Mouse (Mus musculus) urinary bladder, postnatal 4 days (tissue): Measurements from ENCODE around the gene Dock4.

Experiments used
- DNase-seq, 2 experiments: peaks; one replicate each; pipeline ENCODE4 v3.0.0; 2021 to 2022; ENCODE audit warnings: low spot score in 2 of 2

Gene Dock4

DNA sequence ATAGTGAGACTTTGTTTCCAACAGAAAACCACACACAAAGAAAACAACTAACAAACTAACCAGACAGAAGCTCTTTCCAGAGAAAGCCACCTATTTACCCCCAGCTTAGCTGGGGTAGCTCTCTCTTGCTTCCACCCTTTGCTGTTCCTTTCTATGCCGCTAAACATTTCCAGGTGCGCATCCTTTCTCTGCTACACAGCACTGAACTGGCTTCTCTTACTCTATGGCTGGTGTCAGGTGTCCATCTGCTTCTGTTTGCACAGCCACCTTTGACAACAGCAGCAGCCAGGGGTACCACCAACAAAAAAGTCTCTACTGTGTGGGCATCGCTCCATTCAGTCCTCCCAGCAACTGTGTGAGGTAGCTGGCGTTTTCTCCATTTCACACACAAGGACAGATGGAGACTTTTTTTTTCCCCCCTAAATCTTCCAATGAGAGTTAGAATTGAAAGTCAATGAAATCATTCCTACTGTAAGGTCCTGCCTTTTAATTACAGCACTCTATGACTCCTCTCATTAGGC, 122.7 kb downstream of the Dock4 start:
- no peak for DNase-seq

GRCm38 (mm10) chr12:40568971-40569968, 123.5 kb downstream of the Dock4 start:
- no peak for DNase-seq

- DNase-seq, result no peak
Measured at GRCm38 (mm10) chr12:40570250-40570649, 124.5 kb downstream of the Dock4 start.

DNA sequence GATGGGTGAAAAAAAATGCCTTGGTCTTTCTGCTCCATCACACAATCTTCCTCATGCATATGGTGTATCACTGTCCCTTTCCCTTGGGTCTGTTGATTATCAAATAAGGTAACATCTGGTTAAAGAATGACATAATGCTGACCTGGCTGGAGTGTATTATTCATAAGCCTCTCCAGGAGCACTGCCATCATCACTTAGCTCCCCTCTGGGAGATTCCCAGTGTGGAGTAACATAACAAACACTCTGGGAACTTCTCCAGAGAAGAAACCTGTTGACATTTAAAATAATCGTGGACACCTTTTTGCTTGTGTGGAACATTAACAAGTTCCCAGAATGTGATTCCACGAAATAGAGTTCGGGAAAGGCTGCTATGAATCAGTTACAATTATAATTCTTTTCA, 128.3 kb downstream of the Dock4 start:
- DNase-seq, result no peak

DNA sequence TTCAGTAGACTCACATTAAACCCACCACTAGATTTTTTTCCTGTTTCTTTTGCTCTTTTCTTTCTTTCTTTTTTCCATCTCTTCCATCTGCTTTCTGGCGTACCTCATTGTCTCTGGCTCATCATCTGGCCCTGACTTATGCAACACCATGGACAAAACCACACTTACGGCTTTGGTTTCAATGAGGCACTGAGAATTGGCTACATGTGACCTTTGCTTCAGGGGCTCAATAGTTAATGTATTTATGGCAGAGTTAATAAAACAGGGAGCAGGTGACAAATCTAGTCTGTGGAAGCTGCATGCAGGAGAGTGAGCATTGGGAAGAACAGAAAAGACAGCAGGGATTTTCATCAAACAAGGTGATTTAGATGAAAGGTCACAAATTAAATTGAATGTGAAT, 131.0 kb downstream of the Dock4 start:
- no peak for DNase-seq

- DNase-seq, result no peak
Measured at GRCm38 (mm10) chr12:40580351-40580750, 134.6 kb downstream of the Dock4 start.

- no peak for DNase-seq
Measured at GRCm38 (mm10) chr12:40581037-40581436, 135.3 kb downstream of the Dock4 start.

DNA sequence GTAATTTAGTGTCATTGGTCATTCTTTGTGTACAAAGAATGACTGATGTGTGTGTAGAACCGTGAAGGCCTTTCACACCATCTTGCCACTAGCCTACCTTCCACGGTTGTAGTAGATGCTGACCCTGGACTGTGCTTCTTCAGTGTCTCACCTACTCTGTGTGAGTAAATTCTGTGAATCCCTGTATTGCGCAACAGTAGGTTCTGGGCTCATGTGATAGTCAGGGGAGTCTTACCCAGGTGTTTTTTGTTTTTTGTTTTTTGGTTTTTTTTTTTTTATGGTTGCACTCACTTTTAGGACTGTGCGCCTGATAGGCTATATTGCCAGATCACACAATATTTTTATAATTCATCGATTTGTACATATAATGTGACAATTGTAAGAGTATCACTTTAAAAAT, 136.3 kb downstream of the Dock4 start:
- DNase-seq, result no peak

- DNase-seq, result no peak
Measured at GRCm38 (mm10) chr12:40584526-40585289, 139.0 kb downstream of the Dock4 start.

DNA sequence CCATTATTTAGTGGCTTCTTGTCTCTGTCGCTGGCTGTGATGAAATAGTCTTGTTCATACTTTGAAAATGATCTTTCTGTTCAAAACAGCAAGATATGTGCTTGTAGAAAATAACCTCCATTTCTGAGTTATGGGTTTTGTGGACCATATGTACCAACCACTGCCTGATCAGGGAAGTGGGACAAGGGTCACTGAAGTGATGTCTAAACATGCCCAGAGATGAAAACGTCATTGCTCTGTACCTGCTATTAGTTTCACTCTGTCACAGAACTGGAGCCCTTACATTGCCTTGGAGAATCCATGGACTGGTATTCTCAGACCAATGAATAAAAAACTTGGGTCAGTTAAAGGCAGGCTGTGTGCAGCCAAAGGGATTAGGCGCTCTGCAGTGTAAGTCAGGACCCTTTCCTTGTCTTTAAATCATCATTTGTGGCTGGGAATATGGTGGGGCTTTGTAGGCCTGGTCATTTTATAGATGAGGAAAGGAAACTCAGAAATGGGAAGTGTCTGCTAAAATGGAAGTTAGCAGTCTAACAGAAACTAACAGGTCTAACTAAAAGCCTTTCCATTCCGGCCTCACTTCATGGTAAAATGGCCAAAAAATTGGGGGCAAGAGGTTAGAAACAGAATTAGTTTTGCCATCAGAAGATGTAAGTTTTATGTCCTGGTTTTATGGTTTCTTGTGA, 139.8 kb downstream of the Dock4 start:
- DNase-seq, result no peak

DNA sequence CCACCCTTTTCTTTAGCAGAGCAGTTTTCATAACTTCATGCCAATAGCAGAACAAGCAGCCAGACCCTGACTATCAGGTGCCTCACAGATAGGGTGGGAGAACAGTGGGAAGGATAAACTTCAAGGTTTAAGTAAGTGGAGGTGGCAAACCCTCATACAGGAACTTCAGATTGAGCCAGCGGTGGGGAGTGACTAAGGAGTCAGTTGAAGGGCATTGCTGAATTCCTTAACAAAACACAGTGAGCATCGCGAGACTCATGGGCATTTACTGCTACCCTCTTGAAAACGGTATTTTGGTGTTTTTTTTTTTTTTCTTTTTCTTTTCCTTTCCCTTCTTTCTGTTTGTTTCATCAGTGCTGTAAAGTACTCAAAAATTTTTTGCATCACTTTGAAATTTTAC, 148.4 kb downstream of the Dock4 start:
- no peak for DNase-seq

DNA sequence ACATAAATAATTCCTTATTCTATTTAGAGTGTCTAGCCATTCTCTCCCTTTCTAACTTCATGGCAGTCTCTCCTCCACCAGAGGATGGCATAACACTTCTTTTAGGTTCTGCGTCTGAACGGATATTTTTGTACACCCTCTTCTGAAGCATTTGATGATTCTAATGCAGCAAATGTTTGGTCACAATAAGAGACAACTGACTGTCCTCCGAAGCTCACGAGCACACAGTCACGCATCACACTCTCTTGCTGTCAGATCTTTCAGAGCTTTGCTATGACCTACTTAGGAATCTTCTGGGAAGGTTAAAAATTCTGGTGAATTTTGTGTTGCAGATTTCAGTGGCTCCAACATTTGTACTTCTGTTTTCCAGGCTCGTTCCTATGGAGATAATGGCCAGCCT, 149.7 kb downstream of the Dock4 start:
- no peak for DNase-seq

DNA sequence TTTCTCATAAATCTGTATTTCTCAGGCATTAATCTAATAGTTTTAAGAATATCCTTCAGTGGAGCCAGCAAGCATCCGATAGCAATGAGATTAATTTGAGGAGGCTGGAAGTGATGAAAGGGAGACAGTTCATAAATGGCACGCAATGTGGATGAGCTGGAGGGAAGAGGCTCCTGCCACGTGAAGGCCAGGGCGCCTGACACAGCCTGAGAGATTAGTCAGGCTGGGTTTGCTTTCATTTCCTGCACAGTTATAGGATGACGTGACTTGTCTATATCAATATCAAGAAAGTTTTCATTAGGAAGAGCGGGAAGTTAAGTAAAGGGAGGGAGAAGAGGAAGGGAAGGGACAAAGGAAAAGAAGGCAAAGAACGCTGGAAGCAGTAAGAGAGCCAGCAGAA, 150.3 kb downstream of the Dock4 start:
- no peak for DNase-seq

DNA sequence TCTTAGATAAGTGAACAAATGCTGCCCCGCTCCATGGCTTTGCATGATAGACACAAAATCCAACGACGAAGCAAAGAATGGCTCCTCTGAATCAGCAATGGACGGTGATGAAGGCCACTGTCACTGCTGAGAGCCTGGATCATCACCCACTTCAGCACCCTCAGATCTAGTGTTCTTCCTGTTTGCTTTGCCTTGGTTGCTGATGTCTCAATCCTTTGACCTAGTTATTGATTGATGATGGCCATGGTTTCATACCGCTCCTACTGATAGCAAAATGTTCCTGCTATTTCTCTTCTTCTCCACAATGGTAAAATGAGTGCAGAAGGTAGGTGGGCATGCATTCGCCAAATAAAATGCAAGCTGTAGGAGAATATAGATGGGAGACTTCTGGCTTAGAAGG, 150.7 kb downstream of the Dock4 start:
- no peak for DNase-seq

DNA sequence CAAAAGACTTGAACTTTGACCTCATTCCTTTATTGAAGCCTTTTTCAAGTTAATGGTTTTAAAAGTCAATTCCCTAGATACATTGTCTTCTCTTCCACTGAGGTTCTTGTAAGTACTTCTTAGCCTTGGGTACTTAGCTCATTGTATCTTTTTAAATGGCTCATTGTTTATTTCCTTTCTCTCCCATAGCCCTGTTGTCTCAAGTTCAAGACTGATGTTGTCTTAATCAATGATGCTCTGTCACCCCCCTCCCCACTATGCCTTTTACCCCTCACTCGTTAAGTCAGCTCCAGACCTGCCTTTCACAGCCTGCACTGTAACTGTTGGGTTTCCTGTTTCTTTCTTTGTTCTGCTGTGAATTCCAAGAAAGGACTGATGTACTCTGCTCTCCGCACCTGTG, 154.2 kb downstream of the Dock4 start:
- no peak for DNase-seq

- no peak for DNase-seq
Measured at GRCm38 (mm10) chr12:40605565-40605964, 159.8 kb downstream of the Dock4 start.

DNA sequence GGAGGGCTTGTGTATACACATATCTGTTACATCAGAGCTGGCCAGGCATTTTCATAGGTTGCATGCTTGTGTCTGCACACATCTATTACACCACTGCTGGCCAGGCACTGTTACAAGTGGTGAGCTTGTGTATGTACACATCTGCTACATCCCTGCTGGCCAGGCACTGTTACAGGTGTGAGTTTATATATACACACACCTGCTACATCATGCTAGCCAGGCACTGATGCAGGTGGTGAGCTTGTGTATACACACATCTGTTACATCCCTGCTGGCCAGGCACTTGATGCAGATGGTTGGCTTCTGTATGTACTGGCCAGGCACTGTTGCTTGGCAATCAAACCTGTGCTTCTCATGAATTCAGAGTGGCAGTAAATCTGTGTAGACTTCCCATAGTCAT, 177.2 kb downstream of the Dock4 start:
- no peak for DNase-seq

DNA sequence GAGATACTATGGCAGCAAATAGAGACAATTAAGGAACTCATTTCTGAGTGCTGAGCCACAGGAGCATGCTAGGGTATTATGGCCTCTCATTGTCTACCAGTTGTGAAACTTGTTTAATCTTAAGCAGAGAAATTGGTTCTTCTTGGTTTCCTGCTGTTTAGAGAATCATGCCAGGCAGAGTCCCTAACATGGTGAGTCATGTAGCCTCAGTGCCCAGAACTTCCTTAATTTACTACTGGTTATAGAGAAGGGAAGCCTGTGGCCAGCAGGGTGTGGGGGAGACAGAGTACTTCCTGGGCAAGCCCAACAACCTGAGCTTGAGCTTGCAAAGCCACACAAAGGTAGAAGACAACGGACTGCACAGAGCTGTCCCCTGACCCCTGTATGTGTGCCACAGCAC, 180.8 kb downstream of the Dock4 start:
- DNase-seq, result no peak

DNA sequence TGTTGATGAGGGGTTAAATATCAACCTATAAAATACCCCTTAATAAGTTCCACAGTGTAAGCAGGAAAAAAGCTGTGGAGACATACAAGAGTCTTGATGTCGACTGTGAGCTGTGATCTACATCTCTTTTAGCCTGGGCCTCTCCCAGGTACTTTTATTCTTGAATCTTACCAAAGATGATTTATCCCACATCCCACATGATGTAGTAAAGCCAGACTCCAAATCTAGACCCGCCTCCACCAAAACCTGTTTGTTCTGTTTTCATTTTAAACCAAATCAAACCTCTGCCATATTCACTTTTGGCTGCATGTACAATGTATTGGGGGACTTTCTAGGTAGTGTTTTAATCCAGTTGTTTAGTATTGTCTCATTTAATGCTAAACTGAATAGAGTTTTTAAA, 187.5 kb downstream of the Dock4 start:
- no peak for DNase-seq

DNA sequence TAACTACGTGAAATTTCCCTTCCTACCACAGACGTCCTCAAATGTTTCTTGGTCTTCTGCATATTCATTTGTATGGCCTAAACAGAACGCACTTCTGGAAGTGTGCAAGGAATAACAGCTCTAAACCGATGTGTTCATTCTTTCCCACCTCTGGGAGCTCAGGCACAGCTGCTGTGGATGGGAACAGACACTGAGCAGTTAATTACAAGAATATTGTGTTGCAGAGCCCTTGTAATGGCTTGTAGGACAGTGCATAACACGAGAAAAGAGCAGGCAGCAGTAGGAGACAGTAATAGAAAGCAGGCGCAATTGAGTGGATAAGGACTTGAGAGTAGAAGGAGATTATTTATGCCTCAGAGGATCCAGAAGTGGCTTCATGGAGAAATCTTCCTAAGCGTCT, 188.4 kb downstream of the Dock4 start:
- no peak for DNase-seq

GRCm38 (mm10) chr12:40635991-40636390, 190.2 kb downstream of the Dock4 start:
- no peak for DNase-seq

DNA sequence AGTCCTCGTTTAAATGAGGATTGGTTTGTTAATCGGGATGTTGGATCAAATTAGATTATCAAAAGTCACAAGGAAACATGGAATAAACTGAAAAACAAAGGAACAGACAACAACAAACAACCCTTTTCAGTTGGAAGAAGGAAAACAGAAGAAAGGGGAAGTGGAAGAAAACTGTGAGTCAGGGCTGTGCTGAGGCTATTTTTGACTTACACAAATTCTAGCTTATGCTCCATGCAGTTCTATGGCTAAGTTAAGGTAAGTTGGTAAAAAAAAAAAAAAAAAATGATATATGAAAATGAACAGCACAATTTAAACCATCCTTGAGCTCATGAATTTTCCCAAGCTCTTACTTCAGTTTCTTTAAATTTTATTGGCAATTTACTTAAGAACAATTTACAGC, 191.7 kb downstream of the Dock4 start:
- DNase-seq, result no peak
